Mouse (Mus musculus): ENCODE measurements around the gene Tenm4. TPM values are rescaled to one million over a fixed set of nuclear protein-coding genes. Genes with fewer than 3 reads are reported as not detected.

The Tenm4 gene
- polyA plus RNA-seq, 1 experiment from 2014 or later, result 5.4 TPM

DNA sequence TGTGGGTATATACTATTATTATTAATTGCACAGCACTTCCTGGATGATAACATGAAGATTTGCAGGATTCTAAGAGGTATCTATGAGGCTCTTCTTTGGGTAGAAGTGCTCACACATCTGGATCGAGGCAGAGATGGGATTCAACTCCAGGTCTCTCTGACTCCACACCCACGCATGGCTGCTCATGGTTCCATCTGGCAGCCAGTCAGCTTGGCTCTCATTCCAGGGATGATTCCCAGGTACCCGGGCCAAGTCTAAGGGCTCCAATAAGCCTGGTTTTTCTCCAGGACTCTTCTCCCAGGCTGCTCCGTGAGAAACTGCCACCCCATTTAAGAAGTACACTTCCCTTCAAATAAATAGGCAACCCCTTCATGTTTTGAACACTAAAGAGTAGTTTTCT lies 394.8 kb downstream of the Tenm4 start:
- H3K27me3 ChIP-seq, result no peaks in the 10 kb centered on the region
- ChIA-PET CTCF (interaction anchor here (1.4 to 1.5 kb wide), 2 partner anchors 11 to 204 kb away, joined by 3 read pairs; no protein-coding TSS in a partner anchor), POLR2A (interaction anchor here (0.7 kb wide), 2 partner anchors 20 to 71 kb away, joined by 3 read pairs; no protein-coding TSS in a partner anchor)
- no peak for DNase-seq (ENCODE audit: low read depth, low spot score)
- no peak for TF ChIP-seq CTCF (IDR thresholded peaks at IDR 0.05)
- ATAC-seq, result no peak
- in situ Hi-C loops (cut with MboI; ENCODE audit: low pct_unique_long_range_greater_than_20kb), result no loop called here

DNA sequence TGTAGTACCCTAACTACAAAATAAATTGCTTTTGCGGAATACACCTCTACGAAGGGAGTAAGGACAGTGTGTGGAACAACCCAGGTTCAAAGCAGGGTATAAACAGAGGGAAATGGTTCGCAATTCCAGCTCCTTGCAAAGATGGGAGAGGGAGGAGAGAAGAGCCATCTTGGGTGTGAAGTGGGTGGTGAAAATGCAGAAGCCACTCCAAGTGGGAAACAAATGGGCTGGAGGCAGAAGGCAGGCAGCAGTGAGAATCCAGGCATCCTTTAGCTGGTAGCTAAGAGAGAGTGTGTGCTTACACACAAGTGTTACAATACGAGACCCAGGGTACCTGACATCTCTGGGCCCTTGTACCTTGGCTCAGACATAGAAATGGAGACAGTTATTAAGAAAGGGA lies 395.2 kb downstream of the Tenm4 start:
- ChIA-PET CTCF (interaction anchor here (1.4 to 1.5 kb wide), 2 partner anchors 11 to 204 kb away, joined by 3 read pairs; no protein-coding TSS in a partner anchor), POLR2A (no interaction called here)
- TF ChIP-seq CTCF (IDR thresholded peaks at IDR 0.05), result no peak
- DNase-seq (ENCODE audit: low read depth, low spot score) (no peak), ATAC-seq (no peak)
- in situ Hi-C loops (cut with MboI; ENCODE audit: low pct_unique_long_range_greater_than_20kb), result no loop called here
- no peaks in the 10 kb centered on the region for H3K27me3 ChIP-seq

DNA sequence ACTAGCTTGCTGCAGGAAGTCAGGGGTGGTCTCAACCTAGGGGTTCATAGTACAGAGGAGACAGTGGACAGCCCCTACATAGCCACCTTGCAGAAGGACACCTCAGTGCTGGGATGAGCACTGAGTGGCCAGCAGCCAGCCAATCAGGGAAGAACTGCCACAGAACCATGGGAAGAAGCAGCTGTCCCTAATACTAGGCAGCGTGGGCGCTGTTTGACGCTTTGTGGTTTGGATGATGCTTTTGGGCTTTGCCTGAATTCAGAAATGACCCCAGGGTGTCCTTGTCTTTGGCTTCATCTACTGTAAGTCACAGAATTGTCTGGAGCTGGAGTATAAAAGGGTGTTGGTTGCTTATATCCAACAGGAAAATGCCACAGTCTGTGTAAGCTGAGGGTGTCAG lies 397.0 kb downstream of the Tenm4 start:
- H3K27me3 ChIP-seq, result no peaks in the 10 kb centered on the region
- no peak for DNase-seq (ENCODE audit: low read depth, low spot score)
- ChIA-PET POLR2A (no interaction called here), CTCF (interaction anchor here (1.3 kb wide), 1 partner anchor 13 kb away, joined by 3 read pairs; no protein-coding TSS in a partner anchor)
- no peak for TF ChIP-seq CTCF (IDR thresholded peaks at IDR 0.05)
- no peak for ATAC-seq
- in situ Hi-C loops (cut with MboI; ENCODE audit: low pct_unique_long_range_greater_than_20kb), result no loop called here

DNA sequence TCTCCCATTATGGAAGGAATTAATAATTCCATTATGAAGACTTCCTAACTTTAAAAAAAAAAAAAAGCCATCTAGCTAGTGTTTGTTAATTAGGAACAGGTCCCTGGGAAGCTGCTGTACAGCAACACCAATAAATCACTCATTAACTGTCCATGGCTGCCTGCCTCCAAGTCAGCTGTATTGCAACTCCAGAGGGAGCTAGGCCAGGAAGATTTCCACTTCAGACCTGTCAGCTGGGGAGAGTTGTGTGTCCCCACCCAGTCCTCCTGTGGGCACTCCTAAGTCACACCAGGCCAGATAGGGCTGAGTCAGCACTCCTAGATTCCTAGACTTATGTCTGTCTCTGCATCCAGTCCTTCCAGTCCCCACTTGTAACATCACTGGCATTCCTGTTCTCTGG lies 399.9 kb downstream of the Tenm4 start:
- no peak for TF ChIP-seq CTCF (IDR thresholded peaks at IDR 0.05)
- in situ Hi-C loops (cut with MboI; ENCODE audit: low pct_unique_long_range_greater_than_20kb), result no loop called here
- peak; percentile 75 for DNase-seq (ENCODE audit: low read depth, low spot score)
- H3K27me3 ChIP-seq, result no peaks in the 10 kb centered on the region
- ChIA-PET CTCF (interaction anchor here (1.1 to 1.7 kb wide), 2 partner anchors 10 to 51 kb away, joined by 3 to 5 read pairs; no protein-coding TSS in a partner anchor), POLR2A (no interaction called here)
- ATAC-seq, result peak; percentile 18

DNA sequence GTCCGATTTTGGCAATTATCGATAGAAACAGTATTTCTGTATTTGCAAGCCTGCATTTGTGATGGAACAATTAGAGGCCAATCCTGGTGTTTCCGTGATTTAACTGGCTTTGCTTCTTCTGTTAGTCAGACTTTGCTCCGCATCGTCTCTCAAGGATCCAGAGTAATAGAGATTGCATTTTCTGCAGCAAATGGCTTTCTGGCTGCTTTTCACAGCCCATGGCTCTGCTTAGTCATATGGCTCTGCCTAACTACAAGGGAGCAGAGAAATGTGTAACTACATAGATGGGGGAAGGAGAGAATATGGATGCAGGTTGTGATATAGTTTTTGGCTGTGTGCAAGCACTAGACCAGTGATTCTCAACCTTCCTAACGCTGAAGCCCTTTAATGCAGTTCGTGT lies 401.9 kb downstream of the Tenm4 start:
- H3K27me3 ChIP-seq, result no peaks in the 10 kb centered on the region
- POLR2A ChIA-PET, result no interaction called here
- DNase-seq (ENCODE audit: low read depth, low spot score) (no peak), ATAC-seq (no peak)
- TF ChIP-seq CTCF (IDR thresholded peaks at IDR 0.05), result no peak
- in situ Hi-C loops (cut with MboI; ENCODE audit: low pct_unique_long_range_greater_than_20kb), result no loop called here
- CTCF ChIA-PET, result interaction anchor here (3.6 kb wide), 1 partner anchor 10 kb away, joined by 18 read pairs; no protein-coding TSS in a partner anchor

DNA sequence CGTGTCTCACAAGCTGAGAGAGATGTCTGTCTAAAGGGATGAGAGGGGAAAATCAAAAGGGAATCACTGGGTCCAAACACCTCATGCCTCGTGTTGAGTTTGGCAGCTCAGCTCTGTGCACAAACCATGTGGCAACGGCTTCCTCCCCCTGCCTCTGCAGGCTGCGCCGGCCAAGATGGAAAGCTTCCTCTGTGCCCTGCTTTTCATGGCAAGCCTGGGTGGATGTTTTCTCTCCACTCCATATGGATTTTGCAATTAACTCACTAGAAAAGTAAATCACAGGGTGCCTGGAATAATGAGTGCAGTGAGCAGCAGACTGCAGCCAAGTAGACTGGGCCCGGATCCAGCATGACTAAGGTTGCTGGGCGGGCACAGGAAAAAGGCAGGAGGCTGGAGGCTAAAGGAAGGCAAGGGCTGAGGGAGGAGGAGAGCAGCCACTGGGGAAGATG lies 404.2 kb downstream of the Tenm4 start:
- no peak for TF ChIP-seq CTCF (IDR thresholded peaks at IDR 0.05)
- ChIA-PET CTCF (interaction anchor here (1.2 to 3.6 kb wide), 3 partner anchors 12 to 56 kb away, joined by 3 to 18 read pairs (median 5); no protein-coding TSS in a partner anchor), POLR2A (interaction anchor here (1.2 kb wide), 1 partner anchor 15 kb away, joined by 3 read pairs; no protein-coding TSS in a partner anchor)
- DNase-seq (ENCODE audit: low read depth, low spot score), result peak; percentile 86
- in situ Hi-C loops (cut with MboI; ENCODE audit: low pct_unique_long_range_greater_than_20kb), result no loop called here
- no peaks in the 10 kb centered on the region for H3K27me3 ChIP-seq
- peak; percentile 97 for ATAC-seq

DNA sequence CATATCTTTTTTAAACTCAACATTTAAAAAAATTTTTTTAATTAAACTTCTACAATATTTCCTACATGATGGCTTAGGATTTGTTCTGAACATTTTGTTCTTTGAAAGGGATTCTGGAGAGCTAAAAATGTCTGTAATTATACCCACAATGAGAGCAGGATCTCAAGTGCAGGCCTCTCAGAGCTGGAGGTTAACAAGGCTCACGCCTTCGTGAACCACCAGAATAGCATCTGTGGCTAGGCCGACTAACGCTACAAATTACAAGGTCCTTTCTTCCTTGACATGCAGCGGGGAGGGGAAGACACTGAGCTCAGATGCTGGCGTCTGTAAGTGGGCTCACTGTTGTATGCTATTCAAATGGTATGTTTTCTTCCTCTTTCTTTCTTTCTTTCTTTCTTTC lies 411.7 kb downstream of the Tenm4 start:
- in situ Hi-C loops (cut with MboI; ENCODE audit: low pct_unique_long_range_greater_than_20kb), result no loop called here
- ChIA-PET CTCF (no interaction called here), POLR2A (interaction anchor here (0.6 kb wide), 1 partner anchor 13 kb away, joined by 3 read pairs; no protein-coding TSS in a partner anchor)
- DNase-seq (ENCODE audit: low read depth, low spot score) (no peak), ATAC-seq (no peak)
- no peaks in the 10 kb centered on the region for H3K27me3 ChIP-seq
- no peak for TF ChIP-seq CTCF (IDR thresholded peaks at IDR 0.05)

DNA sequence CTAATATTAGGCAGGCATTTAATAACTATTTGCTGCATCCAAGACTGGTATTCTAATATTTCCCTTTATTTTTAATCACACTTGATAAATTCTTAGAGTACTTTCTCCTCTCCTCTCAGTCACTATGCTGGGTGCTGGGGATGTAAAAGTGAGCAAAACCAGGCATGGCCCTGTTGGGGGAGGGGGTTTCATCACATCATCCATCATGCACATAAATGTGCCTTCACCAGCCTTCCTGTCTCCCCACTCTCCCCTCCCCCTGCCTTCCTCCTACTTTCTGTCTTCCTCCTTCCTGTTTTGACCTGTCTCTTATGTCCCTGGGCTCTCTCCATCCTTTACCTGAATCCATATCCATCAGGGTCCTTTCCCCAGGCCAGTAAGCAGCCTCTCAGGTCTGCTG lies 416.4 kb downstream of the Tenm4 start:
- ChIA-PET POLR2A (no interaction called here), CTCF (no interaction called here)
- DNase-seq (ENCODE audit: low read depth, low spot score) (no peak), ATAC-seq (no peak)
- no peaks in the 10 kb centered on the region for H3K27me3 ChIP-seq
- in situ Hi-C loops (cut with MboI; ENCODE audit: low pct_unique_long_range_greater_than_20kb), result no loop called here
- TF ChIP-seq CTCF (IDR thresholded peaks at IDR 0.05), result no peak

DNA sequence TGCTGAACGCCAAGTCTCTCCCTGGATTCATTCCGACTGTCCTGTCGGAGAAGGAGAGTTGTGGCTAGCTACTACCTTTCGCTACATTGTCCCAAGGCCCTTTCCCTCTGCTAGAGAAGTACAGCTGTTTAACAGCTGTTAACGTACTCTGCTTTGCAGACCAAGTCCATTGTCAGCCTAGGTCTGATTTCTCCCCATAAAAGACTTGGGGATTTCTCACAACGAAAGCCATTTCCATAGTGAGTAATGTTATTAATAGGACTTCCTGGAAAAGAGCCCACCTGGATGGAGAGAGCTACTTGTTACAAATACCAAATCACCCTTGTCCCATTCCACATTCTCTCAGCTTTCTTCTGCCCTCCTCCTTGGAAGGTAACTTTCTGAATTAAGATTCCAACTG lies 417.5 kb downstream of the Tenm4 start:
- H3K27me3 ChIP-seq, result no peaks in the 10 kb centered on the region
- no peak for TF ChIP-seq CTCF (IDR thresholded peaks at IDR 0.05)
- DNase-seq (ENCODE audit: low read depth, low spot score), result no peak
- in situ Hi-C loops (cut with MboI; ENCODE audit: low pct_unique_long_range_greater_than_20kb), result no loop called here
- ChIA-PET POLR2A (no interaction called here), CTCF (interaction anchor here (1.6 kb wide), 1 partner anchor 10 kb away, joined by 3 read pairs; no protein-coding TSS in a partner anchor)
- ATAC-seq, result no peak

DNA sequence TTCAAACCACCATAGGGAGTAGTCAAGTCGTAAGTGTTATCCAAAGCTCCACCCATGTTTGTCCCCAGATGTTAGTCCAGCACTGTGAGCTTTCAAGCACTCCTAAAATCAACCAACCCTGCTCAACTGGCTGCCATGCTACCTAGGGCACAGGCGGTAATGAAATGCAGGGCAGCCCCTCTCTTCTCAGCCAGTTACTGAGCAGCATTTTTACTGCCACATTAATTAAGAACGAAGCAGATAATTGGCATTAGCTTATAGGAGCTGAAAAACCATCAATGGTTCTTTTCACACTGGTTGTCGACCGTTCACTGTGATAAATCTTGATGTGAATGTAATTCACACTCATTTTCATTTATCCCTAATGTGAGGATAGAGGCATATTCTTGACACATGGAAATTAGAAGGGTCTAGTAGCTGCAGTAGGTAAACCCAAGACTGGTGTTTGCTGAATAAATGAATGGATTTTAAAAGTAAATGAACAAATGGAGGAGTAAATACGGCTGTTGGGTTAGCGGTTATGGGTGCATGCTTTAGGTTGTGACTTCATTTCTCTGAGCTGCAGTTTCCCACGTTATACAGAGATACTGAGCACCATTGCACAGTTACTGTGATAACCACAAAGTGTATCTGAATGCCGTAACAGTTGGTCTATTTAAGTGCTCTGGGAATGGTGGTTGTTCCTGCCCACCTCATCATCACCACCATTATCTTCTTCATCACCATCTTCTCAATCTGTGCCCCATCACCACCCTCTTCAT lies 424.7 kb downstream of the Tenm4 start:
- in situ Hi-C loops (cut with MboI; ENCODE audit: low pct_unique_long_range_greater_than_20kb), result no loop called here
- ATAC-seq (no peak), DNase-seq (ENCODE audit: low read depth, low spot score) (no peak)
- ChIA-PET CTCF (interaction anchor here (1.8 kb wide), 1 partner anchor 10 kb away, joined by 4 read pairs; no protein-coding TSS in a partner anchor), POLR2A (interaction anchor here (0.6 to 1.1 kb wide), 2 partner anchors 13 to 39 kb away, joined by 3 read pairs; no protein-coding TSS in a partner anchor)
- no peaks in the 10 kb centered on the region for H3K27me3 ChIP-seq
- no peak for TF ChIP-seq CTCF (IDR thresholded peaks at IDR 0.05)

Measured in Patski (cell line).